Mouse (Mus musculus): ENCODE data around the gene Gm10153.
"Not testable (repeated sequence)": the region's sequence is repeated elsewhere in the genome, so short reads cannot be mapped to it uniquely, and the experiment has no call there.

The Gm10153 gene

DNA sequence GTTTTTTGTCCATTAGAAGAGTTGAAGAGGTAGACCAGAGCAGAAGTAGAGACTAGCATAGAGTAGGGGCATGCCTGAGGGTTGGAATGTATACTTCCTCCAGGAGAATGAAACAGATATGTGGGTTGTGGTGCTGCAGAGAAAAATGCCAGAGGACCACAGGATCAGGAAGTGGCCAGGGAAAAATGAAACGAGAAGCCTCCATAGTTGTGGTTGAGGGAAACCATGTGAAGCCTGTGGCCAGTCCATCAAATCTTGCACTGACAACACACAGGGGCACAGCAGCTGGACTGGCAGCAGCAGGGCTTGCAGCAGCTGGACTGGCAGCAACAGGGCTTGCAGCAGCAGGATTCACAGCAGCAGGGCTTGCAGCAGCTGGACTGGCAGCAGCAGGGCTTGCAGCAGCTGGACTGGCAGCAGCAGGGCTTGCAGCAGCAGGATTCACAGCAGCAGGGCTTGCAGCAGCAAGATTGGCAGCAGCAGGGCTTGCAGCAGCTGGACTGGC, 46.6 kb downstream of the Gm10153 start:
- DNase-seq = not testable (repeated sequence)

DNA sequence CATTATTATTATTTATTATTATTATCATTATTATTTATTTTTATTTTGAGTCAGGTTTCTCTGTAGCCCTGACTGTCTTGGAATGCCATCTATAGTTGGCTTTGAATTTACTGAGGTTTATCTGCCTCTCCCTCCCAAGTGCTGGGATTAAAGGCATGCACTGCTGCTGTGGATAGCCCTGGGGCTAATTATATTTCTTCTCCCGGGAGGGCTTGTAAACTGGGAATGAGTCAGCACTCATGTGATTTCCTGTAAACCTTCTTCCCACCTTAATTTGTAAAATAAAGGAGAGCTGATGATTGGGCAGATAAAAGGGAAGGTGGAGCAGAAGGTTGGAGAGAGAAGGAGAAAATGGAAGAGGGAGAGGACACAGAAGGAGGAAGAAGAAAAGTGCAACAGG, 49.5 kb downstream of the Gm10153 start:
- DNase-seq = no peak
